ENCODE assay signal across 19 mouse cellular contexts in the genomic region with DNA sequence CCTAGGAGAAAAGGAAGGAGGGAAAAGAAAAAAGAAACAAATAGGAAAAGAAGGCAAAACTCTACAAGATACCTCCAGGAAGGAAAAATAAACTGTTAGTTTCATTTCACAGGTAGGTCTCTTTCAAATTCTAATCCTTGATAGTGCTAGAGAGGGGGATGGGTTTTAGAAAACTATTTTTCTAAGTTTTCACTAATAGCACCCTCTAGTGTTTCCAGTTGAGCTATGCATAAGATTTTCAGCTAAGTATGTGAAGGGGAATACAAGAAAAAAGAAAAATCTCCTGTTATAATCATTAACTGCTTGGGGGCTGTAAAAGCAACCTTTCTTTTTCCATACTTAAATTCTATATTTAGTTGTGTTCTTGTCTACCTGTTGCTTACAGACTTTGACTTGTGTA. TPM values are rescaled to one million over a fixed set of nuclear protein-coding genes. Genes with fewer than 3 reads are reported as not detected.
DNase-seq lines count a peak whose midpoint lies in the region; ATAC-seq and TF ChIP-seq lines count a peak whose summit lies in the region.
"Had no signal": no experiment of that assay in that cellular context is flagged by ENCODE, and none has a peak within 500 bp of the region (broad histone marks: within the 10 kb centered on the region; RNA-seq: fewer than 3 reads in every experiment).

No protein-coding gene starts in this region.

- no peak overlapping the region for H3K27ac ChIP-seq in hindbrain, embryonic 14.5 days
- no peak overlapping the region for H3K27ac ChIP-seq in hindbrain, embryonic 13.5 days
- no peak overlapping the region for H3K27ac ChIP-seq in lung, embryonic 14.5 days (ENCODE audit: low read depth)
- H3K27ac ChIP-seq: liver, embryonic 13.5 days; midbrain, embryonic 12.5 days had no signal

- TF ChIP-seq CTCF in lung, embryonic 14.5 days (IDR thresholded peaks at IDR 0.05; ENCODE audit: low read depth): peak; percentile 25; the same call in 1 of the 2 replicates

- no peaks in the 10 kb centered on the region for H3K36me3 ChIP-seq in hindbrain, embryonic 14.5 days (replicated peaks; ENCODE audit: control insufficient read depth, insufficient read depth)
- no peaks in the 10 kb centered on the region for H3K36me3 ChIP-seq in hindbrain, embryonic 13.5 days
- no peaks in the 10 kb centered on the region for H3K36me3 ChIP-seq in lung, embryonic 14.5 days (ENCODE audit: insufficient read depth)
- H3K36me3 ChIP-seq: liver, embryonic 13.5 days; midbrain, embryonic 12.5 days had no signal

- no peaks in the 10 kb centered on the region for H3K9me3 ChIP-seq in hindbrain, embryonic 14.5 days (ENCODE audit: control insufficient read depth, low read length)
- no peaks in the 10 kb centered on the region for H3K9me3 ChIP-seq in hindbrain, embryonic 13.5 days
- H3K9me3 ChIP-seq in lung, embryonic 14.5 days (ENCODE audit: low read depth, low read length): no peaks in the 10 kb centered on the region
- H3K9me3 ChIP-seq: liver, embryonic 13.5 days; midbrain, embryonic 12.5 days had no signal

- H3K4me1 ChIP-seq in hindbrain, embryonic 14.5 days (replicated peaks; ENCODE audit: control insufficient read depth, insufficient read depth, low read length): no peaks in the 10 kb centered on the region
- 0 out of 2 replicates have a peak, but pooled peaks cover 2% of the 10 kb centered on the region for H3K4me1 ChIP-seq in hindbrain, embryonic 13.5 days (replicated peaks)
- no peaks in the 10 kb centered on the region for H3K4me1 ChIP-seq in lung, embryonic 14.5 days (ENCODE audit: insufficient read depth)
- H3K4me1 ChIP-seq: liver, embryonic 13.5 days; midbrain, embryonic 12.5 days had no signal

- no peak overlapping the region for H3K9ac ChIP-seq in hindbrain, embryonic 14.5 days
- H3K9ac ChIP-seq in hindbrain, embryonic 13.5 days: no peak overlapping the region
- H3K9ac ChIP-seq in lung, embryonic 14.5 days: no peak overlapping the region
- H3K9ac ChIP-seq: liver, embryonic 13.5 days; midbrain, embryonic 12.5 days had no signal

- peak; percentile 69 for DNase-seq in hindbrain, embryonic 14.5 days (ENCODE audit: low spot score)
- peak; percentile 38 for DNase-seq in lung, embryonic 14.5 days
- DNase-seq in lung, postnatal 25 days (ENCODE audit: low spot score): no peak
- peak; percentile 4 for DNase-seq in Muller cell, postnatal 12 days (ENCODE audit: inconsistent ontology term)
- DNase-seq in forelimb bud, embryonic 11.5 days (ENCODE audit: low read depth, low spot score): peak; percentile 5
- DNase-seq in spleen, postnatal 10 days (ENCODE audit: low spot score in 2 of 2): no peak
- DNase-seq: adrenal gland, postnatal 10 days; cerebellum, postnatal 25 days; kidney, postnatal 4 days; liver, embryonic 13.5 days; lung, postnatal 36 days; thymus, postnatal 36 days had no signal

- no peak overlapping the region for H3K4me3 ChIP-seq in hindbrain, embryonic 14.5 days (replicated peaks; ENCODE audit: low read length)
- H3K4me3 ChIP-seq in hindbrain, embryonic 13.5 days: no peak overlapping the region
- H3K4me3 ChIP-seq in lung, embryonic 14.5 days (ENCODE audit: low read depth, low read length): no peak overlapping the region
- H3K4me3 ChIP-seq: liver, embryonic 13.5 days; midbrain, embryonic 12.5 days had no signal

- H3K27me3 ChIP-seq in hindbrain, embryonic 14.5 days (ENCODE audit: control insufficient read depth, insufficient read depth, low read length): no peaks in the 10 kb centered on the region
- no peaks in the 10 kb centered on the region for H3K27me3 ChIP-seq in hindbrain, embryonic 13.5 days
- H3K27me3 ChIP-seq in lung, embryonic 14.5 days (ENCODE audit: insufficient read depth, low read length): no peaks in the 10 kb centered on the region
- H3K27me3 ChIP-seq: midbrain, embryonic 12.5 days had no signal

- ATAC-seq in hindbrain, embryonic 14.5 days (ENCODE audit: low FRiP score): no peak
- no peak for ATAC-seq in hindbrain, embryonic 13.5 days (ENCODE audit: low FRiP score)
- no peak for ATAC-seq in lung, embryonic 14.5 days (ENCODE audit: insufficient read depth)

- H3K4me2 ChIP-seq in hindbrain, embryonic 14.5 days (replicated peaks): no peak overlapping the region
- H3K4me2 ChIP-seq in hindbrain, embryonic 13.5 days: no peak overlapping the region
- no peak overlapping the region for H3K4me2 ChIP-seq in lung, embryonic 14.5 days
- H3K4me2 ChIP-seq: liver, embryonic 13.5 days; midbrain, embryonic 12.5 days had no signal

RNA-seq across cellular contexts. Expression of gene Pcdh11x, which starts 4.5 kb away (rescaled TPM):
- polyA plus RNA-seq in hindbrain, embryonic 14.5 days (2014; fragmentation: Nextera tagmentation; extraction: Ambion mirVana): 41.3 and 47.1 TPM in 2 replicates
- 17.6 and 19.3 TPM in 2 replicates for polyA plus RNA-seq in hindbrain, embryonic 13.5 days (2015; fragmentation: Nextera tagmentation; extraction: Ambion mirVana)
- polyA plus RNA-seq in lung, embryonic 14.5 days (2014; fragmentation: Nextera tagmentation; extraction: Ambion mirVana): 5.8 and 6.0 TPM in 2 replicates

RNA-seq across cellular contexts. Expression of gene H2afb3, which starts 27.4 kb away (rescaled TPM):
- polyA plus RNA-seq in hindbrain, embryonic 14.5 days (2014; fragmentation: Nextera tagmentation; extraction: Ambion mirVana): not detected in 2 replicates
- not detected in 2 replicates for polyA plus RNA-seq in hindbrain, embryonic 13.5 days (2015; fragmentation: Nextera tagmentation; extraction: Ambion mirVana)
- not detected in 2 replicates for polyA plus RNA-seq in lung, embryonic 14.5 days (2014; fragmentation: Nextera tagmentation; extraction: Ambion mirVana)
- polyA plus RNA-seq: gonadal fat pad, adult 2 months; heart, embryonic 16.5 days; liver, embryonic 13.5 days; midbrain, embryonic 12.5 days; neural tube, embryonic 11.5 days; small intestine, adult 2 months; stomach, embryonic 16.5 days had no signal

Comparison
In these comparisons a context has a peak if more than half of its experiments do, and no peak if none do; other contexts are left out.
1. DNase-seq: peak in hindbrain, embryonic 14.5 days (single experiment), lung, embryonic 14.5 days (single experiment), Muller cell, postnatal 12 days (single experiment) and forelimb bud, embryonic 11.5 days (single experiment); none in lung, postnatal 25 days (single experiment) and spleen, postnatal 10 days (0 of 2).